Mouse (Mus musculus) lung, embryonic 15.5 days (tissue): ENCODE results near the gene Shld2. TPM values are rescaled to one million over a fixed set of nuclear protein-coding genes. Genes with fewer than 3 reads are reported as not detected.
"Not testable (repeated sequence)": the region's sequence is repeated elsewhere in the genome, so short reads cannot be mapped to it uniquely, and the experiment has no call there.

Source experiments
- ATAC-seq: fragments of 200-750 bp; cut with Nextera tagmentation; 2 replicates; pipeline ENCODE4 v1.8.0; 2017; ENCODE audit warnings: moderate number of reproducible peaks, borderline replicate concordance; ENCODE audit not compliant: low FRiP score, low TSS enrichment; ENCODE audit errors: extremely low read depth
- H3K27ac ChIP-seq: fragments of 300-500 bp; sonication (generic); 2 replicates; pipeline ENCODE4 v1.5.1; 2015; ENCODE audit warnings: moderate library complexity, mild to moderate bottlenecking, inconsistent platforms
- H3K27me3 ChIP-seq: fragments of 300-500 bp; sonication (generic); 2 replicates; pipeline ENCODE4 v1.6.1; 2015; ENCODE audit warnings: inconsistent platforms
- H3K36me3 ChIP-seq: fragments of 300-500 bp; sonication (generic); 2 replicates; pipeline ENCODE4 v1.6.1; 2015; ENCODE audit warnings: inconsistent platforms
- H3K4me1 ChIP-seq: fragments of 300-500 bp; sonication (generic); 2 replicates; pipeline ENCODE4 v1.6.1; 2015; ENCODE audit warnings: inconsistent platforms
- H3K4me2 ChIP-seq: fragments of 300-500 bp; sonication (generic); 2 replicates; pipeline ENCODE4 v1.6.1; 2015; ENCODE audit warnings: inconsistent platforms, mild to moderate bottlenecking, moderate library complexity
- H3K4me3 ChIP-seq: fragments of 300-500 bp; sonication (generic); 2 replicates; pipeline ENCODE4 v1.5.1; 2015; ENCODE audit warnings: mild to moderate bottlenecking, inconsistent platforms
- H3K9ac ChIP-seq: fragments of 300-500 bp; sonication (generic); 2 replicates; pipeline ENCODE4 v1.6.1; 2015; ENCODE audit warnings: inconsistent platforms
- H3K9me3 ChIP-seq: fragments of 300-500 bp; sonication (generic); 2 replicates; pipeline ENCODE4 v1.6.1; 2016; ENCODE audit warnings: inconsistent platforms
- WGBS: fragments of 180-500 bp; shearing (Covaris S2); methylation state at CpG from one replicate; pipeline ENCODE4 v1.1.7; 2015; 5-methylcytosine and 5-hydroxymethylcytosine counted together
- polyA plus RNA-seq: library from polyadenylated mRNA; unstranded; fragments of >200 nt; fragmentation: Nextera tagmentation; extraction: Ambion mirVana; gene quantifications from 2 replicates; pipeline ENCODE4 v1.2.1, GENCODE M21; 2015

The Shld2 gene
- polyA plus RNA-seq, 1 experiment from 2014 or later = 12.6 TPM

- H3K4me1 ChIP-seq = no peaks in the 10 kb centered on the region
- no peak overlapping the region for H3K9ac ChIP-seq
- no peak for ATAC-seq
- no peaks in the 10 kb centered on the region for H3K9me3 ChIP-seq
- no peaks in the 10 kb centered on the region for H3K27me3 ChIP-seq
- no peak overlapping the region for H3K4me3 ChIP-seq
- no peak overlapping the region for H3K4me2 ChIP-seq
- no peaks in the 10 kb centered on the region for H3K36me3 ChIP-seq
- H3K27ac ChIP-seq = no peak overlapping the region
- 91% methylated on average over 3 of the region's 3 CpGs for WGBS
These were observed 36.2 kb downstream of the Shld2 start for GRCm38 (mm10) chr14:34274141-34274540.

- WGBS = 37% methylated on average over 2 of the region's 2 CpGs
- Histone ChIP-seq H3K27me3 (no peaks in the 10 kb centered on the region), H3K27ac (no peak overlapping the region), H3K36me3 (no peaks in the 10 kb centered on the region), H3K4me1 (no peaks in the 10 kb centered on the region), H3K9ac (no peak overlapping the region), H3K4me3 (no peak overlapping the region), H3K9me3 (no peaks in the 10 kb centered on the region), H3K4me2 (no peak overlapping the region)
- ATAC-seq = no peak
These were observed 37.0 kb downstream of the Shld2 start for GRCm38 (mm10) chr14:34273280-34273679.

- Histone ChIP-seq H3K9ac (no peak overlapping the region), H3K36me3 (no peaks in the 10 kb centered on the region), H3K4me3 (no peak overlapping the region), H3K27me3 (no peaks in the 10 kb centered on the region), H3K4me1 (no peaks in the 10 kb centered on the region), H3K4me2 (no peak overlapping the region), H3K9me3 (no peaks in the 10 kb centered on the region), H3K27ac (no peak overlapping the region)
- no peak for ATAC-seq
- WGBS = 44% methylated on average over 9 of the region's 9 CpGs
These were observed 42.2 kb downstream of the Shld2 start for GRCm38 (mm10) chr14:34268046-34268445.

- H3K4me3 ChIP-seq, H3K4me2 ChIP-seq, H3K27ac ChIP-seq, H3K9ac ChIP-seq, H3K27me3 ChIP-seq, H3K4me1 ChIP-seq, H3K36me3 ChIP-seq, ATAC-seq, H3K9me3 ChIP-seq: not testable (repeated sequence)
- 69% methylated on average over 3 of the region's 3 CpGs for WGBS
These were observed 51.8 kb downstream of the Shld2 start for GRCm38 (mm10) chr14:34258525-34258924.

GRCm38 (mm10) chr14:34253261-34253660, 57.0 kb downstream of the Shld2 start:
- no peaks in the 10 kb centered on the region for H3K4me1 ChIP-seq
- no peak overlapping the region for H3K9ac ChIP-seq
- no peak overlapping the region for H3K4me2 ChIP-seq
- ATAC-seq = no peak
- no peaks in the 10 kb centered on the region for H3K27me3 ChIP-seq
- no peak overlapping the region for H3K27ac ChIP-seq
- H3K36me3 ChIP-seq = no peaks in the 10 kb centered on the region
- 71% methylated on average over 4 of the region's 4 CpGs for WGBS
- no peak overlapping the region for H3K4me3 ChIP-seq
- H3K9me3 ChIP-seq = no peaks in the 10 kb centered on the region

- ATAC-seq = no peak
- Histone ChIP-seq H3K9ac (no peak overlapping the region), H3K9me3 (no peaks in the 10 kb centered on the region), H3K27ac (no peak overlapping the region), H3K4me2 (no peak overlapping the region), H3K4me1 (no peaks in the 10 kb centered on the region), H3K27me3 (no peaks in the 10 kb centered on the region), H3K4me3 (no peak overlapping the region), H3K36me3 (no peaks in the 10 kb centered on the region)
- WGBS = 22% methylated on average over 5 of the region's 6 CpGs
These were observed 57.7 kb downstream of the Shld2 start for GRCm38 (mm10) chr14:34252470-34253145.

GRCm38 (mm10) chr14:34240676-34241075, 69.6 kb downstream of the Shld2 start:
- no peak overlapping the region for H3K9ac ChIP-seq
- H3K27ac ChIP-seq = no peak overlapping the region
- H3K4me1 ChIP-seq = no peaks in the 10 kb centered on the region
- no peak for ATAC-seq
- H3K4me3 ChIP-seq = no peak overlapping the region
- no peaks in the 10 kb centered on the region for H3K36me3 ChIP-seq
- WGBS = 33% methylated on average over 6 of the region's 6 CpGs
- H3K4me2 ChIP-seq = no peak overlapping the region
- H3K27me3 ChIP-seq = no peaks in the 10 kb centered on the region
- no peaks in the 10 kb centered on the region for H3K9me3 ChIP-seq

GRCm38 (mm10) chr14:34240263-34240662, 70.0 kb downstream of the Shld2 start:
- no peaks in the 10 kb centered on the region for H3K9me3 ChIP-seq
- H3K27ac ChIP-seq = no peak overlapping the region
- H3K9ac ChIP-seq = no peak overlapping the region
- no peaks in the 10 kb centered on the region for H3K36me3 ChIP-seq
- H3K4me1 ChIP-seq = no peaks in the 10 kb centered on the region
- H3K27me3 ChIP-seq = no peaks in the 10 kb centered on the region
- WGBS = 50% methylated on average over 10 of the region's 10 CpGs
- no peak overlapping the region for H3K4me2 ChIP-seq
- H3K4me3 ChIP-seq = no peak overlapping the region
- no peak for ATAC-seq

GRCm38 (mm10) chr14:34234630-34235380, 75.5 kb downstream of the Shld2 start:
- no peaks in the 10 kb centered on the region for H3K27me3 ChIP-seq
- H3K4me2 ChIP-seq = peak overlapping the region; percentile 64
- no peaks in the 10 kb centered on the region for H3K4me1 ChIP-seq
- ATAC-seq = peak; percentile 95
- peak overlapping the region; percentile 28 for H3K4me3 ChIP-seq
- H3K9ac ChIP-seq = peak overlapping the region; percentile 21; the same call in 1 of the 2 replicates
- no peak overlapping the region for H3K27ac ChIP-seq
- no peaks in the 10 kb centered on the region for H3K36me3 ChIP-seq
- no peaks in the 10 kb centered on the region for H3K9me3 ChIP-seq
- WGBS = 5% methylated on average over 16 of the region's 16 CpGs

GRCm38 (mm10) chr14:34233846-34234245, 76.4 kb downstream of the Shld2 start:
- Histone ChIP-seq H3K4me1 (no peaks in the 10 kb centered on the region), H3K4me2 (no peak overlapping the region), H3K27ac (no peak overlapping the region), H3K9ac (no peak overlapping the region), H3K4me3 (no peak overlapping the region), H3K27me3 (no peaks in the 10 kb centered on the region), H3K36me3 (no peaks in the 10 kb centered on the region), H3K9me3 (no peaks in the 10 kb centered on the region)
- WGBS = 67% methylated on average over 4 of the region's 4 CpGs
- no peak for ATAC-seq

- Histone ChIP-seq H3K4me2 (no peak overlapping the region), H3K9ac (no peak overlapping the region), H3K27me3 (no peaks in the 10 kb centered on the region), H3K9me3 (no peaks in the 10 kb centered on the region), H3K27ac (no peak overlapping the region), H3K4me1 (no peaks in the 10 kb centered on the region), H3K4me3 (no peak overlapping the region), H3K36me3 (no peaks in the 10 kb centered on the region)
- ATAC-seq = no peak
- WGBS = 69% methylated on average over 9 of the region's 9 CpGs
These were observed 77.2 kb downstream of the Shld2 start for GRCm38 (mm10) chr14:34232866-34233680.

- H3K4me2 ChIP-seq = no peak overlapping the region
- H3K27ac ChIP-seq = no peak overlapping the region
- no peaks in the 10 kb centered on the region for H3K27me3 ChIP-seq
- no peaks in the 10 kb centered on the region for H3K36me3 ChIP-seq
- no peak overlapping the region for H3K9ac ChIP-seq
- WGBS = 68% methylated on average over 7 of the region's 7 CpGs
- H3K9me3 ChIP-seq = no peaks in the 10 kb centered on the region
- H3K4me3 ChIP-seq = no peak overlapping the region
- no peaks in the 10 kb centered on the region for H3K4me1 ChIP-seq
- no peak for ATAC-seq
These were observed 78.0 kb downstream of the Shld2 start for GRCm38 (mm10) chr14:34232340-34232739.
